ENCODE assay signal across 15 mouse cellular contexts in genomic region chr8:8829230-8829629, GRCm38 (mm10).
DNase-seq lines count a peak whose midpoint lies in the region; ATAC-seq and TF ChIP-seq lines count a peak whose summit lies in the region.
"Had no signal": no experiment of that assay in that cellular context is flagged by ENCODE, and none has a peak within 500 bp of the region (broad histone marks: within the 10 kb centered on the region; RNA-seq: fewer than 3 reads in every experiment).

No protein-coding gene starts in this region.

- 21% methylated on average over 14 of the region's 14 CpGs for WGBS in kidney, postnatal 0 days

- no peak overlapping the region; the same call in 1 of the 2 replicates for H3K27ac ChIP-seq in kidney, postnatal 0 days
- H3K27ac ChIP-seq in brown adipose tissue, adult 24 weeks (replicated peaks; ENCODE audit: low read depth, low read length) = peak overlapping the region; percentile 23; the same call in 1 of the 2 replicates
- H3K27ac ChIP-seq: gastrocnemius, adult 2 months; hindbrain, postnatal 0 days; liver, embryonic 12.5 days; neural tube, embryonic 15.5 days had no signal

- no peak for TF ChIP-seq CTCF in kidney, postnatal 0 days (IDR thresholded peaks at IDR 0.05; ENCODE audit: low read depth)

- no peaks in the 10 kb centered on the region for H3K4me1 ChIP-seq in kidney, postnatal 0 days (replicated peaks; ENCODE audit: insufficient read depth, low read length)
- peaks cover 19% of the 10 kb centered on the region; the same call in 1 of the 2 replicates for H3K4me1 ChIP-seq in brown adipose tissue, adult 24 weeks (ENCODE audit: control insufficient read depth, insufficient read depth, insufficient read length, low read length)
- H3K4me1 ChIP-seq: liver, embryonic 12.5 days; megakaryocyte, embryonic 14.5 days had no signal

- H3K9ac ChIP-seq in kidney, postnatal 0 days (ENCODE audit: low read depth, low read length) = no peak overlapping the region
- H3K9ac ChIP-seq: liver, embryonic 12.5 days; neural tube, embryonic 15.5 days had no signal

- no peaks in the 10 kb centered on the region for H3K27me3 ChIP-seq in kidney, postnatal 0 days (ENCODE audit: insufficient read depth, low read length)
- H3K27me3 ChIP-seq: CH12.LX; liver, embryonic 12.5 days; megakaryocyte, embryonic 14.5 days; neural tube, embryonic 15.5 days had no signal

- no peaks in the 10 kb centered on the region for H3K9me3 ChIP-seq in kidney, postnatal 0 days (replicated peaks; ENCODE audit: low read length)
- H3K9me3 ChIP-seq: liver, embryonic 12.5 days; neural tube, embryonic 15.5 days had no signal

- no peak overlapping the region for H3K4me3 ChIP-seq in kidney, postnatal 0 days (replicated peaks; ENCODE audit: low read depth, low read length)
- H3K4me3 ChIP-seq in brown adipose tissue, adult 24 weeks (ENCODE audit: insufficient read depth, low read depth, low read length) = no peak overlapping the region
- H3K4me3 ChIP-seq: gastrocnemius, adult 2 months; liver, embryonic 12.5 days; megakaryocyte, embryonic 14.5 days; neural tube, embryonic 15.5 days had no signal

- H3K36me3 ChIP-seq in kidney, postnatal 0 days (ENCODE audit: insufficient read depth, low read length) = no peaks in the 10 kb centered on the region
- H3K36me3 ChIP-seq: liver, embryonic 12.5 days; neural tube, embryonic 15.5 days had no signal

- peak; percentile 25 for DNase-seq in embryo, embryonic 10 days (ENCODE audit: low spot score)
- no peak for DNase-seq in embryo, embryonic 9.5 days (ENCODE audit: extremely low spot score)
- DNase-seq in kidney, postnatal 0 days (ENCODE audit: low spot score) = peak; percentile 72
- no peak for DNase-seq in kidney, adult 11 months
- peak; percentile 20 for DNase-seq in lung, postnatal 14 days
- DNase-seq in spleen, postnatal 14 days (ENCODE audit: low spot score in 2 of 2) = no peak
- DNase-seq in gastrocnemius, adult 8-10 months (ENCODE audit: low spot score in 2 of 2) = no peak
- DNase-seq: cerebellum, adult 18-20 months; gastrocnemius, adult 2 months had no signal

- 0 out of 2 replicates have a peak overlapping the region, but pooled peaks have one; percentile 19 for H3K4me2 ChIP-seq in kidney, postnatal 0 days (ENCODE audit: low read length)
- H3K4me2 ChIP-seq: liver, embryonic 12.5 days; neural tube, embryonic 15.5 days had no signal

- ATAC-seq in kidney, postnatal 0 days (replicated peaks; ENCODE audit: low FRiP score, low read depth) = peak; percentile 33; the same call in 1 of the 2 replicates
- ATAC-seq: hindbrain, postnatal 0 days; liver, embryonic 12.5 days had no signal

Comparison
In these comparisons a context has a peak if more than half of its experiments do, and no peak if none do; other contexts are left out.
1. DNase-seq: peak in embryo, embryonic 10 days (single experiment), kidney, postnatal 0 days (single experiment) and lung, postnatal 14 days (single experiment); none in embryo, embryonic 9.5 days (single experiment), kidney, adult 11 months (single experiment), spleen, postnatal 14 days (0 of 2) and gastrocnemius, adult 8-10 months (0 of 2).